Mouse (Mus musculus): Measurements from ENCODE around the gene Olfr309. TPM values are rescaled to one million over a fixed set of nuclear protein-coding genes. Genes with fewer than 3 reads are reported as not detected.
"Not testable (repeated sequence)": the region's sequence is repeated elsewhere in the genome, so short reads cannot be mapped to it uniquely, and the experiment has no call there.

The Olfr309 gene
- polyA plus RNA-seq (2012; rRNA removed) = 0.12 and 0.32 TPM in 2 replicates

- DNase-seq (ENCODE audit: extremely low spot score in 1 of 2, low spot score in 1 of 2) = no peak
Observed at GRCm38 (mm10) chr7:86313608-86314007, at the start of gene Olfr309. Olfr309 (minus strand) TSS chr7:86313708.

GRCm38 (mm10) chr7:86346296-86346695 is 32.8 kb upstream of the Olfr309 start:
- not testable (repeated sequence) for DNase-seq (ENCODE audit: extremely low spot score in 1 of 2, low spot score in 1 of 2)

- DNase-seq (ENCODE audit: extremely low spot score in 1 of 2, low spot score in 1 of 2) = no peak
Observed at GRCm38 (mm10) chr7:86344253-86344652, 30.7 kb upstream of the Olfr309 start.

GRCm38 (mm10) chr7:86342881-86343565 is 29.5 kb upstream of the Olfr309 start:
- DNase-seq (ENCODE audit: extremely low spot score in 1 of 2, low spot score in 1 of 2) = no peak

- no peak for DNase-seq (ENCODE audit: extremely low spot score in 1 of 2, low spot score in 1 of 2)
Observed at GRCm38 (mm10) chr7:86337486-86337885, 24.0 kb upstream of the Olfr309 start, which contains the start of gene Olfr307. Olfr307 (minus strand) TSS chr7:86337586.

GRCm38 (mm10) chr7:86325530-86325929 is 12.0 kb upstream of the Olfr309 start, which contains the start of gene Olfr308:
Olfr308 (minus strand) TSS chr7:86325630.
- no peak for DNase-seq (ENCODE audit: extremely low spot score in 1 of 2, low spot score in 1 of 2)

- no peak for DNase-seq (ENCODE audit: extremely low spot score in 1 of 2, low spot score in 1 of 2)
Observed at GRCm38 (mm10) chr7:86321323-86321722, 7.8 kb upstream of the Olfr309 start.

- DNase-seq (ENCODE audit: extremely low spot score in 1 of 2, low spot score in 1 of 2) = no peak
Observed at GRCm38 (mm10) chr7:86277072-86277471, 36.4 kb downstream of the Olfr309 start, which contains the start of gene Olfr310. Olfr310 (minus strand) TSS chr7:86277172.

Other genes with a start within 250 kb of the Olfr309 start
- not detected in 2 replicates for gene Vmn2r75, start 141.9 kb downstream of the Olfr309 start, polyA plus RNA-seq (2012; rRNA removed)
- not detected in 2 replicates for gene Vmn2r76, start 67.4 kb downstream of the Olfr309 start, polyA plus RNA-seq (2012; rRNA removed)
- not detected in 2 replicates for gene Olfr310, start 36.5 kb downstream of the Olfr309 start, polyA plus RNA-seq (2012; rRNA removed)
- gene Olfr308, start 11.9 kb upstream of the Olfr309 start, polyA plus RNA-seq (2012; rRNA removed) = not detected in 2 replicates
- gene Olfr307, start 23.9 kb upstream of the Olfr309 start, polyA plus RNA-seq (2012; rRNA removed) = not detected in 2 replicates
- not detected in 2 replicates for gene Olfr305, start 53.2 kb upstream of the Olfr309 start, polyA plus RNA-seq (2012; rRNA removed)
- not detected in 2 replicates for gene Olfr304, start 73.0 kb upstream of the Olfr309 start, polyA plus RNA-seq (2012; rRNA removed)
- not detected in 2 replicates for gene Olfr303, start 84.1 kb upstream of the Olfr309 start, polyA plus RNA-seq (2012; rRNA removed)
- not detected in 2 replicates for gene Olfr301, start 90.1 kb upstream of the Olfr309 start, polyA plus RNA-seq (2012; rRNA removed)
- gene Olfr299, start 146.2 kb upstream of the Olfr309 start, polyA plus RNA-seq (2012; rRNA removed) = not detected in 2 replicates
- gene Olfr298, start 178.8 kb upstream of the Olfr309 start, polyA plus RNA-seq (2012; rRNA removed) = not detected in 2 replicates
- 0.11 TPM in 1 of 2 replicates, not detected in the other for gene Olfr297, start 206.3 kb upstream of the Olfr309 start, polyA plus RNA-seq (2012; rRNA removed)

Measured in frontal cortex, adult 2 months (tissue).